Mouse (Mus musculus): ENCODE measurements around the gene Cic. TPM values are rescaled to one million over a fixed set of nuclear protein-coding genes. Genes with fewer than 3 reads are reported as not detected.

Gene Cic
- polyA plus RNA-seq, 1 experiment from 2014 or later: 23.5 TPM

DNA sequence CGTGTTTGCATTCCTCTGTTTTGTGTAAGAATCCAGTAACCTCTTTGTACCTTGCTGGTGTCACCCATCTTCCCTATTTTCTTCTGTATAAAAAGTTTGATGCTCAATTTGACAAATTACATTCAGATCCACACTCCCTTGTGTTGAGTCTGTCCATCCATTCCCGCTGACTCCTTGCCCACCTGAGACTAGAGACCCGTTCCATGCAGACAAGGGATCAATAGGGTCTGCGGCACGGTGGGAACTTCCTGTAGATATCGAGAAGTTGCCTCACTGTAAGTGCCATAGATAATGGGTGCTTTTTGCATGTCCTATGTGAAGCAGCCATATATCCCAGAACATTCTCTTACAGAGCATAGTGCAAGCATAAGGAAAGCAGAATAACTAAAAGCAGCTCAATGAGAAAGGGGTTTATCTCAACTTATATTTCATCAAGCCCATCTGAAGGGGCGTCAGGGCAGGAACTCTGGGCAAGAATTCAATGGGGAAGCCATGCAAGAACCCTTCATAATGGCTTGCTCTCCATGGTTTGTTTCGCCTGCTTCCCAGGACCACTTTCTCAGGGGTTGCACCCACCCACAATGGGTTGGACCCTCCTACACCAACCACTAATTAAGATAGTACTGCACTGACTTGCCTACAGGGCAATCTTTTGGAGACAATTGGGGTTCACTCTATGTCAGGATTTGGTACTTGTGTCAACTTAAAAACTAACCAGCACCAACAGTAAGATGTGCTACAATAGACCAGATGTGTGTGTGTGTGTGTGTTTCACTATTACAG, 1.1 kb upstream of the Cic start:
- peak overlapping the region; percentile 95; the same call in 1 of the 2 replicates for H3K27ac ChIP-seq
- H3K4me1 ChIP-seq (replicated peaks): peaks cover 49% of the 10 kb centered on the region
- no peak for DNase-seq (ENCODE audit: low spot score)
- peak overlapping the region; percentile 91 for H3K4me3 ChIP-seq
- H3K9me3 ChIP-seq: no peaks in the 10 kb centered on the region
- WGBS: 92% methylated on average over 8 of the region's 8 CpGs
- H3K36me3 ChIP-seq: peaks cover 7% of the 10 kb centered on the region
- 0 out of 2 replicates have a peak, but pooled peaks cover 7% of the 10 kb centered on the region for H3K27me3 ChIP-seq (ENCODE audit: insufficient read depth, poor library complexity, severe bottlenecking)

DNA sequence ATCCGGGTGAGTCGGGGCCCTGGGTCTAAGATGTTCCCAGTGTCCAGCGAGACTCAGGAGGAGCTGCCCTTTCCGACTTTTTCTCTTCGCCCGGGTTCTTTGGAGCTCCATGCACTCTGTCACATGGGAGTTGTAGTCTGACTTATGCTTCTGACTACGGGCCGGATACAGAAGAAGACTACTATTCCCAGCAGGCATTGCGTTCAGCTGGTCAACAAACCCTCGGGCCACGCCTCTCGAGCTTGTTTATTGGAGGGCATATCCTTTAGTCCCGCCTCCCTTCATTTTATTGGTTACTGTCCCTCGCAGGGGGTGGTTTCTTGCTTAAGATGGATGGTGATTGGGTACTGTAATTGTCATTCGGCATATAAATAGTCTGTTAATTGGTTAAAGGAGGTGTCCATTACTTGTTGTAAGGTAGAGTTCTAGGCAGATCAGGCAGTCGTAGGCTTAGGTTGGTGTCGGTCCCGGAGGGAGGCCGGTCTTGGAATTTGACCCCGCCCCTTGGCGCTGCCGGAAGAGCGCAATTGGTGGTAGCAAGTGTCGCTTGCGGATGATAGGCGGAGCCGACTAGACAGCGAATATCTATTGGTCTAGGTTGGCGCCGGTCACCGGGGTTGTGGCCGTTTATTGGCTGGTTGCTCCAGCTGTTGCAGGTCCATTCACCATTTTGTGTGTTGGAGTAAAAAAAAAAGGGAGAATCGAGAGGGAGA, 403 bp downstream of the Cic start:
- Histone ChIP-seq H3K4me1 (replicated peaks) (peaks cover 50% of the 10 kb centered on the region), H3K4me3 (peak overlapping the region; percentile 91), H3K36me3 (peaks cover 22% of the 10 kb centered on the region), H3K27ac (peak overlapping the region; percentile 95), H3K27me3 (ENCODE audit: insufficient read depth, poor library complexity, severe bottlenecking) (0 out of 2 replicates have a peak, but pooled peaks cover 7% of the 10 kb centered on the region), H3K9me3 (no peaks in the 10 kb centered on the region)
- WGBS: under 1% methylated on average over 33 of the region's 33 CpGs
- DNase-seq (ENCODE audit: low spot score): peak; percentile 99

DNA sequence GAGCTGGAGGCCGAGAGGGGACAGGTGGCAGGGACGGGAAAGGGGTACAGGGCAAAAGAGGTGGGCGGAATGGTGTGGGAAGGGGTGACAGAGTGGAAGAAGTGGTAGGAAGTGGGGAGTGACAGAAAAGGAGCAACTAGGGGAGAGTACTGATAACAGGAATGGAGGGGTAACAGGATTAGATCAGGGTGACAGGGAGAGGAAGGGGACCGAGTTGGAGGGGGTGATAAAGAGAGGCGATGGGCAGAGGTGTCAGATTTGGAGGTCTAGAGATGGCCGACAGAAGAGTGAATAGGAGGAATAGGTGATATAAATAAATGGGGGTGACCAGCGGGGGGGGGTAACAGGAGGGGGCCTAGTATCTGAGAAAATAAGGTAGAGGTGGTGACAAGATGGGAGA, 1.1 kb downstream of the Cic start:
- no peak for DNase-seq (ENCODE audit: low spot score)
- Histone ChIP-seq H3K4me3 (peak overlapping the region; percentile 91), H3K27ac (peak overlapping the region; percentile 95), H3K36me3 (peaks cover 29% of the 10 kb centered on the region), H3K4me1 (replicated peaks) (peaks cover 56% of the 10 kb centered on the region), H3K9me3 (no peaks in the 10 kb centered on the region), H3K27me3 (ENCODE audit: insufficient read depth, poor library complexity, severe bottlenecking) (0 out of 2 replicates have a peak, but pooled peaks cover 7% of the 10 kb centered on the region)
- 7% methylated on average over 7 of the region's 7 CpGs for WGBS

DNA sequence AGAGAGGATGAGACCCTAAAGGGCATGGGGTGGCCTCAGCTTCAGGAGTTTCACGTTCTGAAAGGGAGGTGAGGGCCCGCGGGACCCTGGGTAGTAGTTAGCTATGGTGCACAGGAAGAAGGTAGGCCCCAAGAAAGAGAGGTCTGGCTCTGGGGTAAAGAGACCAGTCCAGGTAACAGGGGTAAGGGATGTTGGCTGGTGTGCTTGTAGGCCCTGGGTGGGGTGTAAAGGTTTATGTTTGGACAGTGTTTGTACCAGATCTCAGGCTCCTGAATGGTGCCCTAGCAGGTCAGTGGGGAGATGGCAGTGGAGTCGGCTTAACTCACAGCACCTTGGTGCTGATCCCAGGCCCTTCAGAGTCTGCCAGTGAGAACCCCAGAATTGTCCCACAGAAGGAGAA, 1.5 kb downstream of the Cic start:
- Histone ChIP-seq H3K4me3 (peak overlapping the region; percentile 91), H3K36me3 (peaks cover 31% of the 10 kb centered on the region), H3K9me3 (no peaks in the 10 kb centered on the region), H3K4me1 (replicated peaks) (peaks cover 53% of the 10 kb centered on the region), H3K27ac (peak overlapping the region; percentile 95), H3K27me3 (ENCODE audit: insufficient read depth, poor library complexity, severe bottlenecking) (0 out of 2 replicates have a peak, but pooled peaks cover 7% of the 10 kb centered on the region)
- 51% methylated on average over 4 of the region's 4 CpGs for WGBS
- no peak for DNase-seq (ENCODE audit: low spot score)

DNA sequence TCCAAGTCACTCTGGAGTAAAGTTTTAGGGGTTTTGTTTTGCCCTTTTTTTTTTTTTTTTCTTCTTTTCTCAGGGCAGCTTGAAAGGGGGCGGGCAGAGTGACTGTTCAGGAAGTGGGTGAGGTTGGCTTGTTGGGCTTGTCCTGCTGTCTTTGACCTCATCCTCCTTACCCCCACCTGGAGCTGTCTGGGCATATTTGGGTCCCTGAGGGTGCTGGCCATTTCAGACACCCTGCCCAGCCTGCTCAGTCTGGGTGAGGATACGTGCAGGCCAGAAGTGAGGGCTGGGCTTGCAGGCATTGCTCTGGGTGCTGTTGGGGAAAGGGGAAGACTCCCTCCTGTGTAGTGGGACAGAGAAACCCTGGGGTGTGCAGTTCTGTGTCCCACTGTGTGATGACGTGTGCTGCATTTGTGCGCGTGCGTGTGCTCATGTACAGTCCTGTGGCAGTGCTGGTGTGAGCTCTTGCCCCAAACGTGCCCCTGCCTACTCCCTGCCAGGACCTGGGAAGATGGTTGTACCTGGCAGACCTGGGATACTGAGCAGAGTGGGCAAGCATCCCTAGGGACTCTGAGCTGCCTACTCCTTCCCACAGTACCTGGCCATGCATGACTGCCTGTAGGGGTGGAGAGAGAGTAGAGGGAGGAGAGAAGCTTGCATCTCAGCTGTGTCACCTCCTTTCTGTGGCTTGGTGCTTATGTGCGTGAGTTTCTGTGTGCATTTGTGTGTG, 2.2 kb downstream of the Cic start:
- WGBS: 79% methylated on average over 8 of the region's 8 CpGs
- peak overlapping the region; percentile 91; the same call in 1 of the 2 replicates for H3K4me3 ChIP-seq
- 0 out of 2 replicates have a peak, but pooled peaks cover 1% of the 10 kb centered on the region for H3K27me3 ChIP-seq (ENCODE audit: insufficient read depth, poor library complexity, severe bottlenecking)
- H3K9me3 ChIP-seq: no peaks in the 10 kb centered on the region
- H3K27ac ChIP-seq: peak overlapping the region; percentile 50; the same call in 1 of the 2 replicates
- peaks cover 53% of the 10 kb centered on the region for H3K4me1 ChIP-seq (replicated peaks)
- peaks cover 31% of the 10 kb centered on the region for H3K36me3 ChIP-seq
- no peak for DNase-seq (ENCODE audit: low spot score)

DNA sequence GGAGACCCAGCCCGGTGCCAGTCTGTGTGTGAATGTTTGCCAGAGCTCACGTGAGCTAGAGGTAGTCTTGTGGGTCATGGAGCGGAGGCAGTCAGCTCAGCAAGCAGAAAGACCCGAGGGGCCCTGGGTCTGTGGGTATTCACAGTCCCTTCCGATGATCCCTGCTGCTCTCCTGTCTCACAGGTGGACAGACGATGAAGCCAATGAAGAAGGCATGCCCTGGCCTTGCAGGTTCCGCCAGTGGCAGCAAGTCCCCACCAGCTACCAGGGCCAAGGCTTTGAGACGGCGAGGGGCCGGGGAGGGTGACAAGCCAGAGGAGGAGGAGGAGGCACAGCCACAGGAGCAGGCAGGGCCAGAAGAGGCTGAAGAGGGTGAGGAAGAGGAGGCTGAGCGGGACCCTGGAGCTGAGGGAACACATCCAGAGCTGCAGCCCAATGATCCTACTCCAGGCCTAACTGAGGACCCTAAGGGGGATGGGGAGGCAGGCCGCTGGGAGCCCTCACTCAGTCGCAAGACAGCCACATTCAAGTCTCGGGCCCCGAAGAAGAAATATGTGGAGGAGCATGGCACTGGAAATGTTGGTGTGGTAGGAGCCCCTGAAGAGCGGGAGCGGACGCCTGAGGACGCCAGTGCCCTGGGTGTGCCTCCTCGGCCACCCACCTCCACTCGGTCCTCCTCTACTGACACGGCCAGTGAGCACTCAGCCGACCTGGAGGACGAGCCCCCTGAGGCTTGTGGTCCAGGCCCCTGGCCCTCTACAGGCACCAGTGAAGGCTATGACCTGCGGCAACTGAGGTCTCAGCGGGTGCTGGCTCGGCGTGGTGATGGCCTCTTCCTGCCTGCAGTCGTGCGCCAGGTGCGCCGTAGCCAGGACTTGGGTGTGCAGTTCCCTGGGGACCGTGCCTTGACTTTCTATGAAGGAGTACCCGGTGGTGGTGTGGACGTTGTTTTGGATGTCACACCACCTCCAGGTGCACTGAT, 3.4 kb downstream of the Cic start:
- 89% methylated on average over 35 of the region's 35 CpGs for WGBS
- no peak overlapping the region for H3K27ac ChIP-seq
- H3K36me3 ChIP-seq: peaks cover 31% of the 10 kb centered on the region
- H3K9me3 ChIP-seq: no peaks in the 10 kb centered on the region
- H3K4me1 ChIP-seq (replicated peaks): peaks cover 66% of the 10 kb centered on the region
- 0 out of 2 replicates have a peak overlapping the region, but pooled peaks have one; percentile 6 for H3K4me3 ChIP-seq
- H3K27me3 ChIP-seq (ENCODE audit: insufficient read depth, poor library complexity, severe bottlenecking): no peaks in the 10 kb centered on the region
- no peak for DNase-seq (ENCODE audit: low spot score)

DNA sequence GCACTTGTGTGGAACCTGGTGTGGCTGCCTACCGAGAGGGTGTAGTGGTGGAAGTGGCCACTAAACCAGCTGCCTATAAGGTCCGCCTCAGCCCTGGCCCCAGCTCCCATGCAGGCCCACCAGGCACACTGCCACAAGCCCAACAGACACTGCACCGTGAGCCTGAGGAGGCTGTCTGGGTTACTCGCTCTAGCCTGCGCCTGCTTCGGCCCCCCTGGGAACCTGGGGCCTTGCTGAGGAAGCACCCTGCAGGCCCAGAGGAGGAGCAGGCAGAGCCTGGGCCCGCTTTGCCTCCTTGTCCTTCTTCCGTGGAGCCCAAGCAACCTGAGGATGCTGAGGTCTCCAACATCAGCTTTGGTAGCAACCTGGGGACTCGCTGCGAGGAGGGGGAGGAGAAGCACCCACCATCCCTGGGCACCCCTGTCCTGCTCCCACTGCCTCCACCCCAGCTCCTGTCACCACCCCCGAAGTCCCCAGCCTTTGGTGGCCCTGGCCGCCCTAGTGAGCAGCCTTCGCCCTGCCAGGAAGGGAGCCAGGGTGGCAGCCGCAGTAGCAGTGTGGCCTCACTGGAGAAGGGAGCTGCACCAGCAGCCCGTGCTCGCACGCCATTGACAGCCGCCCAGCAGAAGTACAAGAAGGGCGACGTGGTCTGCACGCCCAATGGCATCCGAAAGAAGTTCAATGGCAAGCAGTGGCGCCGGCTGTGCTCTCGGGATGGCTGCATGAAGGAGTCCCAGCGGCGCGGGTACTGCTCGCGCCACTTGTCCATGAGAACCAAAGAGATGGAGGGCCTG, 4.3 kb downstream of the Cic start:
- Histone ChIP-seq H3K27me3 (ENCODE audit: insufficient read depth, poor library complexity, severe bottlenecking) (no peaks in the 10 kb centered on the region), H3K9me3 (no peaks in the 10 kb centered on the region), H3K36me3 (peaks cover 31% of the 10 kb centered on the region), H3K27ac (no peak overlapping the region), H3K4me3 (no peak overlapping the region; the same call in 1 of the 2 replicates), H3K4me1 (replicated peaks) (peaks cover 64% of the 10 kb centered on the region)
- DNase-seq (ENCODE audit: low spot score): no peak
- 85% methylated on average over 30 of the region's 30 CpGs for WGBS

DNA sequence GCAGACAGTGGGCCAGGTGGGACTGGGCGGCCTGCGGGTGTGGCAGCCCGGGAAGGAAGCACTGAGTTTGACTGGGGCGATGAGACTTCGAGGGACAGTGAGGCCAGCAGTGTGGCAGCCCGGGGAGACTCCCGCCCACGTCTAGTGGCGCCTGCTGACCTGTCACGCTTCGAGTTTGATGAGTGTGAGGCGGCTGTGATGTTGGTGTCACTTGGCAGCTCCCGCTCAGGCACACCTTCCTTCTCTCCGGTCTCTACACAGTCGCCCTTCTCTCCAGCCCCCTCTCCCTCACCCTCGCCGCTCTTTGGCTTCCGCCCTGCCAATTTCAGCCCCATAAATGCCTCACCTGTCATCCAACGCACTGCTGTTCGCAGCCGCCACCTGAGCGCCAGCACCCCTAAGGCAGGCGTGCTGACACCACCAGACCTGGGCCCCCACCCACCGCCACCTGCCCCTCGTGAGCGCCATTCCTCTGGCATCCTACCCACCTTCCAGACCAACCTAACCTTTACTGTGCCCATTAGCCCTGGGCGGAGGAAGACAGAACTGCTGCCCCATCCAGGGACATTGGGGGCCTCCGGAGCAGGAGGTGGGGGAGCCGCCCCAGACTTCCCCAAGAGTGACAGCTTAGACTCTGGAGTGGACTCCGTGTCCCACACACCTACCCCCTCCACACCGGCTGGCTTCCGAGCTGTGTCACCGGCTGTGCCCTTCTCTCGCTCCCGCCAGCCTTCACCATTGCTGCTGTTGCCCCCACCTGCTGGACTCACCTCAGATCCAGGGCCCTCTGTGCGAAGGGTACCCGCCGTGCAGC, 5.1 kb downstream of the Cic start:
- peaks cover 65% of the 10 kb centered on the region for H3K4me1 ChIP-seq (replicated peaks)
- H3K9me3 ChIP-seq: no peaks in the 10 kb centered on the region
- 89% methylated on average over 38 of the region's 38 CpGs for WGBS
- DNase-seq (ENCODE audit: low spot score): no peak
- peak overlapping the region; percentile 6; the same call in 1 of the 2 replicates for H3K4me3 ChIP-seq
- no peaks in the 10 kb centered on the region for H3K27me3 ChIP-seq (ENCODE audit: insufficient read depth, poor library complexity, severe bottlenecking)
- peaks cover 31% of the 10 kb centered on the region for H3K36me3 ChIP-seq
- H3K27ac ChIP-seq: no peak overlapping the region

DNA sequence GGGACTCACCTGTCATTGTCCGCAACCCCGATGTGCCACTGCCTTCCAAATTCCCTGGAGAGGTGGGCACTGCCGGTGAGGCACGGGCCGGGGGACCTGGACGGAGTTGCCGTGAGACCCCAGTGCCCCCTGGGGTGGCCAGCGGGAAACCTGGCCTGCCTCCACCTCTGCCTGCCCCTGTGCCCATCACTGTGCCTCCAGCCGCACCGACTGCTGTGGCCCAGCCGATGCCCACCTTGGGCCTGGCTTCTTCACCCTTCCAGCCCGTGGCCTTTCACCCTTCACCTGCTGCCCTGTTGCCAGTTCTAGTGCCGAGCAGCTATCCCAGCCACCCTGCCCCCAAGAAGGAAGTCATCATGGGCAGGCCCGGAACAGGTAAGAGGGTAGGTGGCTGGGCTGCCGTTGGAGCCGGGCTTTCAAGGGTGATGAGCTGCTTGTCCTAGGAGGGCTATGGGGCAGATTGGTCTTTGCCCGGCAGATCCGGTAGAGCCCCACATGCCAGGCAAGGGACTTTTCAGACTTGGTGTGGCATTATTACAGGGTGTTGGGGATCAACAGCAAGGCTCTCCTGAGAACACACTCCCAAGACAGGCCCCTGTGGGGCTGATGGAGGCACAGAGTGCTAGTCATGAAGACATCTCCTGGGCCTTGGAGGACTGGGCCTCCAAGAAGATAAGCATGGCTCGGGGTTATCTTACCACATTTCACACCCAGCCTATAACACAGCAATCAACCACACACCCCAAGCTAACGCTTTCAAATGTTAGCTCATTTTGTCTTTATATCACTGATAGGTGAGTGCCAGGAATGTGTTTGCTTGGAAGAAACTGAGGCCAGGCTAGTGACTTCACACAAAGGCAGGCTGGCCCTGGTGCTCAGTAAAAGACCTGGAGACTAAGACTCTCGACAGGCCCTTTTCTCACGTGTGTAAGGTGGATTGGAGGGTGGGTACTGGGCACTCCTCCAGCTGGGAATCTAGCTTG, 6.0 kb downstream of the Cic start:
- H3K9me3 ChIP-seq: no peaks in the 10 kb centered on the region
- no peak for DNase-seq (ENCODE audit: low spot score)
- H3K4me1 ChIP-seq (replicated peaks): peaks cover 71% of the 10 kb centered on the region
- H3K27ac ChIP-seq: no peak overlapping the region
- H3K36me3 ChIP-seq: peaks cover 31% of the 10 kb centered on the region
- H3K4me3 ChIP-seq: 0 out of 2 replicates have a peak overlapping the region, but pooled peaks have one; percentile 6
- no peaks in the 10 kb centered on the region for H3K27me3 ChIP-seq (ENCODE audit: insufficient read depth, poor library complexity, severe bottlenecking)
- 93% methylated on average over 22 of the region's 22 CpGs for WGBS

DNA sequence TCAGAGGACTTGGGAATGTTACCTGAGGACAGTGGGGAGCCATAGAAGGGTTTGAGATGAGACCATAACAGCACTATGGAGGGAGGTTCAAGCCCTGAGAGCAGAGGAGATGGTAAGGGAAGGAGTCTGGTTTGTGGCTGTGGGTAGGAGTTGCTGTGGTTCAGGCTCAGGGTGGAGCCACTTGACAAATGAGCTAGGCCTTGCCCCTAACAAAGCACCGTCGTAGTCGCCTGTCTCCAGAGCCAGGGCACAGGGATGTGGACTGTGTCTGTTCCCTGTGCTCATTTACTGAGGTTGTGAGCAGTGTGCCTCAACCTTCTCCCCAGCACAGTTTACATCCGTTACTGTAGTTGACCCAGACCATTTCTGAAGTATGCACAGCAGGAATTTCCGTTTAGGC, 7.1 kb downstream of the Cic start:
- Histone ChIP-seq H3K4me1 (replicated peaks) (peaks cover 67% of the 10 kb centered on the region), H3K27ac (0 out of 2 replicates have a peak overlapping the region, but pooled peaks have one; percentile 25), H3K27me3 (ENCODE audit: insufficient read depth, poor library complexity, severe bottlenecking) (no peaks in the 10 kb centered on the region), H3K9me3 (no peaks in the 10 kb centered on the region), H3K36me3 (peaks cover 31% of the 10 kb centered on the region), H3K4me3 (no peak overlapping the region)
- DNase-seq (ENCODE audit: low spot score): no peak
- 58% methylated on average over 5 of the region's 5 CpGs for WGBS

All from hindbrain, embryonic 10.5 days (tissue).